ENCODE assay signal across 8 mouse cellular contexts in the genomic region with DNA sequence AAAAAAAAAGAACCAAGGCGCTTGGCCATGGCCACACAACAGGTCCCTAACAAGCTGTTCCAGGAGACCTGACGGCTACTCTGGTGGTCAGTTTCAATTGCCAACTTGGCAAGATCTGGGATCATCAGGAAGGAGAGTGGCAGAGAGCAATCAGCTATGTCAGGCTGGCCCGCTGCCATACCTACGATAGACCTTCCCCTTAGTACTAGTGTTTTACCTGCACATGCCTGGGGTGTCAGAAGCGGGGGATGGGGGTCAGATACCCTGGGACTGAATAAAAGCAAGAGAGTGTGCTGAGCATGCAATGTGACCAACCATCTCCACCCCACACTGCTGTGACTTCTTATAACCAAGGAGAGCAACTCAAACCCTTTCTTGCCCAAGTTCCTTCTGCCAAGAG. TPM values are rescaled to one million over a fixed set of nuclear protein-coding genes. Genes with fewer than 3 reads are reported as not detected.
DNase-seq lines count a peak whose midpoint lies in the region; ATAC-seq and TF ChIP-seq lines count a peak whose summit lies in the region.

No protein-coding gene starts in this region.

- 0 out of 2 replicates have a peak, but pooled peaks cover 2% of the 10 kb centered on the region for H3K36me3 ChIP-seq in heart, embryonic 15.5 days
- H3K36me3 ChIP-seq in embryonic facial prominence, embryonic 10.5 days (replicated peaks): peaks cover 40% of the 10 kb centered on the region
- H3K36me3 ChIP-seq in hindbrain, postnatal 0 days (ENCODE audit: insufficient read depth, low read length): no peaks in the 10 kb centered on the region; the same call in 1 of the 2 replicates
- H3K36me3 ChIP-seq in liver, embryonic 16.5 days (ENCODE audit: control insufficient read depth, insufficient read depth): peaks cover 3% of the 10 kb centered on the region; the same call in 1 of the 2 replicates

- H3K9me3 ChIP-seq in heart, embryonic 15.5 days (replicated peaks): no peaks in the 10 kb centered on the region
- peaks cover 5% of the 10 kb centered on the region for H3K9me3 ChIP-seq in embryonic facial prominence, embryonic 10.5 days
- H3K9me3 ChIP-seq in hindbrain, postnatal 0 days (ENCODE audit: low read length): no peaks in the 10 kb centered on the region
- peaks cover 2% of the 10 kb centered on the region; the same call in 1 of the 2 replicates for H3K9me3 ChIP-seq in liver, embryonic 16.5 days (replicated peaks; ENCODE audit: control insufficient read depth, low read length)

- H3K27ac ChIP-seq in heart, embryonic 15.5 days: no peak overlapping the region
- no peak overlapping the region for H3K27ac ChIP-seq in embryonic facial prominence, embryonic 10.5 days (replicated peaks)
- H3K27ac ChIP-seq in hindbrain, postnatal 0 days: no peak overlapping the region
- H3K27ac ChIP-seq in liver, embryonic 16.5 days (ENCODE audit: low read length): no peak overlapping the region

- no peak for ATAC-seq in heart, embryonic 15.5 days (replicated peaks; ENCODE audit: insufficient number of reproducible peaks, insufficient read depth, low FRiP score, low read depth)
- ATAC-seq in hindbrain, postnatal 0 days: no peak
- no peak for ATAC-seq in liver, embryonic 16.5 days (ENCODE audit: low read depth)
- no peak for ATAC-seq in megakaryocyte-erythroid progenitor cell, adult 5-6 weeks (replicated peaks; ENCODE audit: low FRiP score, low TSS enrichment, poor library complexity, severe bottlenecking)

- peaks cover 16% of the 10 kb centered on the region for H3K4me1 ChIP-seq in heart, embryonic 15.5 days (replicated peaks)
- H3K4me1 ChIP-seq in embryonic facial prominence, embryonic 10.5 days: peaks cover 19% of the 10 kb centered on the region
- H3K4me1 ChIP-seq in hindbrain, postnatal 0 days (ENCODE audit: insufficient read depth, low read length): peaks cover 14% of the 10 kb centered on the region
- H3K4me1 ChIP-seq in liver, embryonic 16.5 days (ENCODE audit: control insufficient read depth, low read depth, low read length): peaks cover 21% of the 10 kb centered on the region

- no peak for TF ChIP-seq CTCF in hindbrain, postnatal 0 days (IDR thresholded peaks at IDR 0.05; ENCODE audit: low read depth)

- DNase-seq in heart, postnatal 10 days: no peak
- no peak for DNase-seq in embryonic facial prominence, embryonic 10.5 days (ENCODE audit: low spot score)
- DNase-seq in hindbrain, postnatal 0 days (ENCODE audit: low spot score): no peak
- DNase-seq in adrenal gland, postnatal 25 days: no peak
- DNase-seq in left cerebral cortex, postnatal 25 days (ENCODE audit: low spot score in 2 of 2): no peak

- H3K9ac ChIP-seq in heart, embryonic 15.5 days: peak overlapping the region; percentile 64; the same call in 1 of the 2 replicates
- H3K9ac ChIP-seq in hindbrain, postnatal 0 days (replicated peaks; ENCODE audit: low read length): peak overlapping the region; percentile 60; the same call in 1 of the 2 replicates
- H3K9ac ChIP-seq in liver, embryonic 16.5 days (ENCODE audit: low read depth, low read length): no peak overlapping the region; the same call in 1 of the 2 replicates

- no peaks in the 10 kb centered on the region for H3K27me3 ChIP-seq in heart, embryonic 15.5 days
- no peaks in the 10 kb centered on the region for H3K27me3 ChIP-seq in embryonic facial prominence, embryonic 10.5 days (replicated peaks; ENCODE audit: low read depth, poor library complexity, severe bottlenecking)
- H3K27me3 ChIP-seq in hindbrain, postnatal 0 days (ENCODE audit: insufficient read depth, low read length): no peaks in the 10 kb centered on the region
- no peaks in the 10 kb centered on the region for H3K27me3 ChIP-seq in liver, embryonic 16.5 days (ENCODE audit: control insufficient read depth, insufficient read depth, low read depth, low read length)

- H3K4me3 ChIP-seq in heart, embryonic 15.5 days: peak overlapping the region; percentile 67; the same call in 1 of the 2 replicates
- H3K4me3 ChIP-seq in embryonic facial prominence, embryonic 10.5 days: peak overlapping the region; percentile 78
- H3K4me3 ChIP-seq in hindbrain, postnatal 0 days (ENCODE audit: low read length): peak overlapping the region; percentile 76; the same call in 1 of the 2 replicates
- H3K4me3 ChIP-seq in liver, embryonic 16.5 days (ENCODE audit: low read depth, low read length): no peak overlapping the region

- WGBS in heart, embryonic 15.5 days: 85% methylated on average over 5 of the region's 5 CpGs
- 92% methylated on average over 5 of the region's 5 CpGs for WGBS in embryonic facial prominence, embryonic 10.5 days
- WGBS in hindbrain, postnatal 0 days: 85% methylated on average over 5 of the region's 5 CpGs
- 87% methylated on average over 5 of the region's 5 CpGs for WGBS in liver, embryonic 16.5 days (ENCODE audit: insufficient replicate concordance)

- peak overlapping the region; percentile 85 for H3K4me2 ChIP-seq in heart, embryonic 15.5 days
- H3K4me2 ChIP-seq in hindbrain, postnatal 0 days (ENCODE audit: low read depth, low read length): peak overlapping the region; percentile 78
- H3K4me2 ChIP-seq in liver, embryonic 16.5 days (ENCODE audit: low read depth, low read length): peak overlapping the region; percentile 98

- intact Hi-C loops in heart, postnatal 10 days (cut with DNase I): no loop called here
- intact Hi-C loops in left cerebral cortex, postnatal 25 days (cut with DNase I): no loop called here

RNA-seq across cellular contexts. Expression of gene Rita1, which starts 1.5 kb away (rescaled TPM):
- polyA plus RNA-seq in heart, embryonic 15.5 days (2015; fragmentation: Nextera tagmentation; extraction: Ambion mirVana): 11.0 and 12.7 TPM in 2 replicates
- total RNA-seq in heart, postnatal 10 days (2021): 10 to 100 TPM; 12.7 to 13.1 TPM
- polyA plus RNA-seq in embryonic facial prominence, embryonic 10.5 days (2016; fragmentation: Nextera tagmentation; extraction: Ambion mirVana): 19.4 and 20.1 TPM in 2 replicates
- total RNA-seq in hindbrain, postnatal 0 days (2014; rRNA removed): 38.0 and 38.6 TPM in 2 replicates
- 30.1 and 30.4 TPM in 2 replicates for polyA plus RNA-seq in hindbrain, postnatal 0 days (2015; fragmentation: Nextera tagmentation; extraction: Ambion mirVana)
- 3.6 and 3.7 TPM in 2 replicates for polyA plus RNA-seq in liver, embryonic 16.5 days (2015; fragmentation: Nextera tagmentation; extraction: Ambion mirVana)
- 9.9 and 11.8 TPM in 2 replicates for total RNA-seq in megakaryocyte-erythroid progenitor cell, adult 5-6 weeks (2014; fragmentation: Nextera tagmentation)
- 5.5 and 6.9 TPM in 2 replicates for total RNA-seq in megakaryocyte-erythroid progenitor cell, adult 5-6 weeks (2017)
- total RNA-seq in adrenal gland, postnatal 25 days (2021): 15.9 and 17.5 TPM in 2 replicates
- 10 to 100 TPM; 31.4 to 32.6 TPM for total RNA-seq in left cerebral cortex, postnatal 25 days (2021)

RNA-seq across cellular contexts. Expression of gene Ddx54, which starts 1.6 kb away (rescaled TPM):
- 23.4 and 32.9 TPM in 2 replicates for polyA plus RNA-seq in heart, embryonic 15.5 days (2015; fragmentation: Nextera tagmentation; extraction: Ambion mirVana)
- total RNA-seq in heart, postnatal 10 days (2021): 10 to 100 TPM; 27.1 to 28.3 TPM
- polyA plus RNA-seq in embryonic facial prominence, embryonic 10.5 days (2016; fragmentation: Nextera tagmentation; extraction: Ambion mirVana): 62.3 and 64.3 TPM in 2 replicates
- 37.3 and 40.1 TPM in 2 replicates for total RNA-seq in hindbrain, postnatal 0 days (2014; rRNA removed)
- 30.8 and 31.9 TPM in 2 replicates for polyA plus RNA-seq in hindbrain, postnatal 0 days (2015; fragmentation: Nextera tagmentation; extraction: Ambion mirVana)
- 14.7 and 16.1 TPM in 2 replicates for polyA plus RNA-seq in liver, embryonic 16.5 days (2015; fragmentation: Nextera tagmentation; extraction: Ambion mirVana)
- 28.3 and 41.7 TPM in 2 replicates for total RNA-seq in megakaryocyte-erythroid progenitor cell, adult 5-6 weeks (2014; fragmentation: Nextera tagmentation)
- total RNA-seq in megakaryocyte-erythroid progenitor cell, adult 5-6 weeks (2017): 40.4 and 40.6 TPM in 2 replicates
- total RNA-seq in adrenal gland, postnatal 25 days (2021): 50.5 and 54.7 TPM in 2 replicates
- total RNA-seq in left cerebral cortex, postnatal 25 days (2021): 10 to 100 TPM; 38.7 to 39.6 TPM

RNA-seq across cellular contexts. Expression of gene Iqcd, which starts 22.1 kb away (rescaled TPM):
- 0.19 and 0.46 TPM in 2 replicates for polyA plus RNA-seq in heart, embryonic 15.5 days (2015; fragmentation: Nextera tagmentation; extraction: Ambion mirVana)
- total RNA-seq in heart, postnatal 10 days (2021): under 1 TPM in 1 of 2 experiments, not detected in 1; 0.17 TPM
- 0.65 and 0.81 TPM in 2 replicates for polyA plus RNA-seq in embryonic facial prominence, embryonic 10.5 days (2016; fragmentation: Nextera tagmentation; extraction: Ambion mirVana)
- total RNA-seq in hindbrain, postnatal 0 days (2014; rRNA removed): 0.63 and 1.9 TPM in 2 replicates
- polyA plus RNA-seq in hindbrain, postnatal 0 days (2015; fragmentation: Nextera tagmentation; extraction: Ambion mirVana): 1.8 and 2.0 TPM in 2 replicates
- 1.2 TPM in 2 replicates for polyA plus RNA-seq in liver, embryonic 16.5 days (2015; fragmentation: Nextera tagmentation; extraction: Ambion mirVana)
- 6.4 and 9.0 TPM in 2 replicates for total RNA-seq in megakaryocyte-erythroid progenitor cell, adult 5-6 weeks (2014; fragmentation: Nextera tagmentation)
- total RNA-seq in megakaryocyte-erythroid progenitor cell, adult 5-6 weeks (2017): 6.3 and 7.9 TPM in 2 replicates
- total RNA-seq in adrenal gland, postnatal 25 days (2021): 0.57 and 0.67 TPM in 2 replicates
- total RNA-seq in left cerebral cortex, postnatal 25 days (2021): under 1 TPM; 0.32 to 0.48 TPM

RNA-seq across cellular contexts. Expression of gene Tpcn1, which starts 22.4 kb away (rescaled TPM):
- 12.4 and 16.8 TPM in 2 replicates for polyA plus RNA-seq in heart, embryonic 15.5 days (2015; fragmentation: Nextera tagmentation; extraction: Ambion mirVana)
- total RNA-seq in heart, postnatal 10 days (2021): 10 to 100 TPM; 33.0 to 38.7 TPM
- polyA plus RNA-seq in embryonic facial prominence, embryonic 10.5 days (2016; fragmentation: Nextera tagmentation; extraction: Ambion mirVana): 11.9 and 12.3 TPM in 2 replicates
- total RNA-seq in hindbrain, postnatal 0 days (2014; rRNA removed): 24.5 and 30.7 TPM in 2 replicates
- 15.4 and 16.1 TPM in 2 replicates for polyA plus RNA-seq in hindbrain, postnatal 0 days (2015; fragmentation: Nextera tagmentation; extraction: Ambion mirVana)
- polyA plus RNA-seq in liver, embryonic 16.5 days (2015; fragmentation: Nextera tagmentation; extraction: Ambion mirVana): 21.5 and 24.2 TPM in 2 replicates
- total RNA-seq in megakaryocyte-erythroid progenitor cell, adult 5-6 weeks (2014; fragmentation: Nextera tagmentation): 71.7 and 84.7 TPM in 2 replicates
- 16.0 and 19.1 TPM in 2 replicates for total RNA-seq in megakaryocyte-erythroid progenitor cell, adult 5-6 weeks (2017)
- 40.2 and 42.4 TPM in 2 replicates for total RNA-seq in adrenal gland, postnatal 25 days (2021)
- total RNA-seq in left cerebral cortex, postnatal 25 days (2021): 10 to 100 TPM; 33.9 to 39.4 TPM

RNA-seq across cellular contexts. Expression of gene Cfap73, which starts 23.1 kb away (rescaled TPM):
- polyA plus RNA-seq in heart, embryonic 15.5 days (2015; fragmentation: Nextera tagmentation; extraction: Ambion mirVana): 0.15 TPM in 1 of 2 replicates, not detected in the other
- not detected for total RNA-seq in heart, postnatal 10 days (2021)
- 0.27 TPM in 1 of 2 replicates, not detected in the other for polyA plus RNA-seq in embryonic facial prominence, embryonic 10.5 days (2016; fragmentation: Nextera tagmentation; extraction: Ambion mirVana)
- total RNA-seq in hindbrain, postnatal 0 days (2014; rRNA removed): 0.21 and 0.79 TPM in 2 replicates
- 0.26 and 0.86 TPM in 2 replicates for polyA plus RNA-seq in hindbrain, postnatal 0 days (2015; fragmentation: Nextera tagmentation; extraction: Ambion mirVana)
- polyA plus RNA-seq in liver, embryonic 16.5 days (2015; fragmentation: Nextera tagmentation; extraction: Ambion mirVana): not detected in 2 replicates
- total RNA-seq in megakaryocyte-erythroid progenitor cell, adult 5-6 weeks (2014; fragmentation: Nextera tagmentation): not detected in 2 replicates
- total RNA-seq in megakaryocyte-erythroid progenitor cell, adult 5-6 weeks (2017): not detected in 2 replicates
- 2.8 and 3.1 TPM in 2 replicates for total RNA-seq in adrenal gland, postnatal 25 days (2021)
- not detected for total RNA-seq in left cerebral cortex, postnatal 25 days (2021)
